1 mouse cellular context compared by ENCODE assay signal in the genomic region with DNA sequence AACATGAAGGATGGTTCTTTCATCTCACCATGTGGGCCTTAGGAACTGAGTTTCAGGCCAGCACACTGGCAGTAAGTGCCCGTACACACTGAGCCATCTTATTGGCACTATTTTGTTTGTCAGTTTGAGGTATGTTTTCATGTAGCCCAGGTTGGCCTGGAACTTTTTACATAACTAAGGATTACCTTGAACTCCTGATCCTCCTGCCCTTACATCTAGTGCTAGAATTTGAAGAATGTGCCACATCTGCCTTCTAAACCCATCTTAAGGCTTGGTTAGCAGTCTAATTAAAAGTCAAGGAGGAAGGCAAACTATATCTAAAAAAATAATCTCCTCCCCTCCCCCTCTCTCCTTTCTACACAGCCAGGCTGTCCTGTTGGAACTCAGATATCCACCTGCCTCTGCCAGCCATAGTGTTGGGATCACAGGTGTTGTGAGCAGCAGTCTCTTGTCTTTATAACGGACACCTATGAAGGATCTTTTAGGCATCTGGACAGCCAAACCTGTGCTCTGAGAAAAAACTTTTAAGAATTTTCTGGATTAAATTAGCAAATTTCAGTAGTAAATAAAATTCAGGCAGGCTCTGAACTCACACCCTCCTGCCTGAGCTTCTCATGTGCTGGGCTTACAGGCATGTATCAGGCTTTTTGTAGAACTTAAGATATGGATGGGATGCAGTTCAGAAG.
TF ChIP-seq lines count a peak whose summit lies in the region.

No protein-coding gene starts in this region.

TF ChIP-seq in MEL, 35 proteins besides CTCF, POLR2A, EP300 and RAD21 (continued from another document):
- TF ChIP-seq E2F4 (IDR thresholded peaks at IDR 0.05; ENCODE audit: borderline replicate concordance, low read depth, low read length) (no peak), ETS1 (IDR thresholded peaks at IDR 0.05; ENCODE audit: low read depth, low read length) (peak; percentile 81), MXI1 (IDR thresholded peaks at IDR 0.05; ENCODE audit: low read depth, low read length) (no peak), ZMIZ1 (IDR thresholded peaks at IDR 0.05; ENCODE audit: low read depth, low read length) (peak; percentile 18; the same call in 1 of the 2 replicates), ZNF384 (IDR thresholded peaks at IDR 0.05; ENCODE audit: low read depth, low read length) (no peak; the same call in 1 of the 2 replicates), MAFK (IDR thresholded peaks at IDR 0.05; ENCODE audit: borderline replicate concordance, low read depth, low read length) (no peak), ZC3H11A (IDR thresholded peaks at IDR 0.05; ENCODE audit: low read depth, low read length) (no peak), ELF1 (IDR thresholded peaks at IDR 0.05; ENCODE audit: low read depth, low read length) (no peak), GABPA (IDR thresholded peaks at IDR 0.05; ENCODE audit: low read depth, low read length) (no peak), BHLHE40 (IDR thresholded peaks at IDR 0.05; ENCODE audit: borderline replicate concordance, low read depth, low read length) (0 out of 2 replicates have a peak, but pooled peaks have one; percentile 22), HCFC1 (IDR thresholded peaks at IDR 0.05; ENCODE audit: low read depth, low read length) (no peak), USF2 (IDR thresholded peaks at IDR 0.05; ENCODE audit: borderline replicate concordance in 1 of 2, insufficient read depth in 1 of 2, low read depth in 1 of 2, low read length in 2 of 2) (no peak), KAT2A (conservative IDR thresholded peaks at IDR 0.05; ENCODE audit: low read depth, low read length) (no peak), MAX (IDR thresholded peaks at IDR 0.05; ENCODE audit: low read length) (0 out of 2 replicates have a peak, but pooled peaks have one; percentile 26), TCF12 (IDR thresholded peaks at IDR 0.05; ENCODE audit: low read depth, low read length) (peak; percentile 79), TAL1 (IDR thresholded peaks at IDR 0.05; ENCODE audit: low read length) (no peak), MYB (IDR thresholded peaks at IDR 0.05; ENCODE audit: low read depth, low read length) (no peak), SMC3 (IDR thresholded peaks at IDR 0.05; ENCODE audit: low read depth, low read length) (no peak), GATA1 (IDR thresholded peaks at IDR 0.05; ENCODE audit: low read depth, low read length) (peak; percentile 66), CHD2 (IDR thresholded peaks at IDR 0.05; ENCODE audit: low read length) (peak; percentile 47; the same call in 1 of the 2 replicates), MEF2A (IDR thresholded peaks at IDR 0.05; ENCODE audit: extremely low read depth, insufficient replicate concordance, low read depth, low read length, poor library complexity, severe bottlenecking) (no peak), TBP (IDR thresholded peaks at IDR 0.05; ENCODE audit: low read depth, low read length) (0 out of 2 replicates have a peak, but pooled peaks have one; percentile 38), POLR2AphosphoS5 (IDR thresholded peaks at IDR 0.05; ENCODE audit: borderline replicate concordance, low read depth, low read length) (no peak), JUND (IDR thresholded peaks at IDR 0.05; ENCODE audit: low read depth, low read length) (peak; percentile 37; the same call in 1 of the 2 replicates)
